Mouse (Mus musculus): ENCODE data around the gene 1700016C15Rik. TPM values are rescaled to one million over a fixed set of nuclear protein-coding genes. Genes with fewer than 3 reads are reported as not detected.

Gene 1700016C15Rik
- 0.21 TPM in 1 of 2 replicates, not detected in the other for polyA plus RNA-seq (2015; fragmentation: Nextera tagmentation; extraction: Ambion mirVana)

GRCm38 (mm10) chr1:177729043-177730024 lies at the start of gene 1700016C15Rik:
Gene 1700016C15Rik, plus strand, starts transcription at chr1:177729814.

GRCm38 (mm10) chr1:177796193-177796939 lies 66.8 kb downstream of the 1700016C15Rik start, which contains the start of gene Adss:
Gene Adss, minus strand, starts transcription at chr1:177796511.

Other genes starting within 250 kb of the 1700016C15Rik start
- 45.8 and 49.8 TPM in 2 replicates for gene Adss, start 66.7 kb downstream of the 1700016C15Rik start, polyA plus RNA-seq (2015; fragmentation: Nextera tagmentation; extraction: Ambion mirVana)

Measured in neural tube, postnatal 0 days (tissue).